Mouse (Mus musculus) left cerebral cortex, postnatal 25 days (tissue): ENCODE data around the gene Tsg101. TPM values are rescaled to one million over a fixed set of nuclear protein-coding genes. Genes with fewer than 3 reads are reported as not detected.
A peak's percentile ranks its signal among the peaks of the same experiment; 100 is the strongest.

ENCODE experiments used
- DNase-seq, 2 experiments: peaks; one replicate each; pipeline ENCODE4 v3.0.0; 2022; ENCODE audit warnings: low spot score in 2 of 2, mixed read lengths in 1 of 2
- intact Hi-C: fragments of 180-260 bp; cut with DNase I; formaldehyde crosslinking; loops from one replicate; pipeline ENCODE4 v1.15.1; 2025
- total RNA-seq, 2 experiments: library from RNA; stranded (reverse); gene quantifications; 2 replicates each; pipeline ENCODE4 v1.2.3; 2021

Gene Tsg101
- total RNA-seq, 2 experiments from 2014 or later: 75.5 to 81.1 TPM

GRCm38 (mm10) chr7:46880992-46881391, 38.8 kb downstream of the Tsg101 start:
- intact Hi-C loops: no loop called here
- DNase-seq: no peak

GRCm38 (mm10) chr7:46879851-46880250, 39.9 kb downstream of the Tsg101 start:
- intact Hi-C loops: no loop called here
- DNase-seq: no peak

GRCm38 (mm10) chr7:46877255-46877654, 42.5 kb downstream of the Tsg101 start:
- DNase-seq: no peak
- intact Hi-C loops: no loop called here

- peak in 1 of 2 experiments; percentile 77 for DNase-seq
- intact Hi-C loops: no loop called here
These were observed 42.9 kb downstream of the Tsg101 start for GRCm38 (mm10) chr7:46876841-46877240.

GRCm38 (mm10) chr7:46871988-46872387, 47.8 kb downstream of the Tsg101 start:
- DNase-seq: no peak
- intact Hi-C loops: no loop called here

GRCm38 (mm10) chr7:46860996-46861395, 58.8 kb downstream of the Tsg101 start, which contains the start of gene Ldhc:
Ldhc (plus strand) TSS chr7:46861203.
- DNase-seq: no peak
- intact Hi-C loops: no loop called here

GRCm38 (mm10) chr7:46859031-46859430, 60.7 kb downstream of the Tsg101 start:
- peak in 1 of 2 experiments; percentile 60 for DNase-seq
- intact Hi-C loops: no loop called here

GRCm38 (mm10) chr7:46857436-46857835, 62.3 kb downstream of the Tsg101 start:
- no peak for DNase-seq
- intact Hi-C loops: no loop called here

GRCm38 (mm10) chr7:46855866-46856560, 63.8 kb downstream of the Tsg101 start:
- intact Hi-C loops: no loop called here
- no peak for DNase-seq

GRCm38 (mm10) chr7:46853365-46853764, 66.4 kb downstream of the Tsg101 start:
- intact Hi-C loops: loop anchor here (2.0 kb wide), 1 partner anchor 39 kb away; no protein-coding TSS in a partner anchor
- DNase-seq: no peak

- no peak for DNase-seq
- intact Hi-C loops: loop anchor here (2.0 kb wide), 1 partner anchor 38 kb away; no protein-coding TSS in a partner anchor
These were observed 67.1 kb downstream of the Tsg101 start for GRCm38 (mm10) chr7:46852666-46853065.

GRCm38 (mm10) chr7:46851026-46851425, 68.7 kb downstream of the Tsg101 start:
- no peak for DNase-seq
- intact Hi-C loops: no loop called here

- no peak for DNase-seq
- intact Hi-C loops: no loop called here
These were observed 70.5 kb downstream of the Tsg101 start for GRCm38 (mm10) chr7:46849287-46849686.

GRCm38 (mm10) chr7:46846486-46847244, 73.1 kb downstream of the Tsg101 start:
- intact Hi-C loops: loop anchor here (2.0 kb wide), 1 partner anchor 28 kb away; no protein-coding TSS in a partner anchor
- peak; percentile 46 to 57 for DNase-seq

GRCm38 (mm10) chr7:46845978-46846485, 73.7 kb downstream of the Tsg101 start:
- intact Hi-C loops: loop anchor here (2.0 kb wide), 1 partner anchor 27 kb away; no protein-coding TSS in a partner anchor
- peak; percentile 48 to 55 for DNase-seq

GRCm38 (mm10) chr7:46845211-46845977, 74.4 kb downstream of the Tsg101 start:
- DNase-seq: peak; percentile 94 to 95
- intact Hi-C loops: no loop called here

- intact Hi-C loops: no loop called here
- DNase-seq: no peak
These were observed 76.2 kb downstream of the Tsg101 start for GRCm38 (mm10) chr7:46843576-46843975.

- intact Hi-C loops: no loop called here
- no peak for DNase-seq
These were observed 77.5 kb downstream of the Tsg101 start for GRCm38 (mm10) chr7:46842278-46842677.

GRCm38 (mm10) chr7:46840787-46841525, 78.8 kb downstream of the Tsg101 start, which contains the start of gene Ldha:
Ldha (plus strand) TSS chr7:46841475.
- DNase-seq: no peak
- intact Hi-C loops: no loop called here
